Mouse (Mus musculus): ENCODE data around the gene Tcf12. TPM values are rescaled to one million over a fixed set of nuclear protein-coding genes. Genes with fewer than 3 reads are reported as not detected.

The Tcf12 gene
- polyA plus RNA-seq, 1 experiment from 2014 or later: 8.2 TPM

GRCm38 (mm10) chr9:71829137-71829536, 282.5 kb downstream of the Tcf12 start:
- no peak overlapping the region for H3K4me2 ChIP-seq (ENCODE audit: low read depth, low read length)
- no peaks in the 10 kb centered on the region for H3K27me3 ChIP-seq (ENCODE audit: control insufficient read depth, insufficient read depth, low read depth, low read length)
- peaks cover 2% of the 10 kb centered on the region; the same call in 1 of the 2 replicates for H3K4me1 ChIP-seq (ENCODE audit: control insufficient read depth, low read depth, low read length)
- no peak overlapping the region for H3K9ac ChIP-seq (ENCODE audit: low read depth, low read length)
- no peak overlapping the region for H3K4me3 ChIP-seq (ENCODE audit: low read depth, low read length)
- ATAC-seq (ENCODE audit: low read depth): no peak
- 47% methylated on average over 6 of the region's 6 CpGs for WGBS (ENCODE audit: insufficient replicate concordance)
- no peak overlapping the region for H3K27ac ChIP-seq (ENCODE audit: low read length)
- H3K9me3 ChIP-seq (replicated peaks; ENCODE audit: control insufficient read depth, low read length): no peaks in the 10 kb centered on the region
- no peaks in the 10 kb centered on the region for H3K36me3 ChIP-seq (ENCODE audit: control insufficient read depth, insufficient read depth)

DNA sequence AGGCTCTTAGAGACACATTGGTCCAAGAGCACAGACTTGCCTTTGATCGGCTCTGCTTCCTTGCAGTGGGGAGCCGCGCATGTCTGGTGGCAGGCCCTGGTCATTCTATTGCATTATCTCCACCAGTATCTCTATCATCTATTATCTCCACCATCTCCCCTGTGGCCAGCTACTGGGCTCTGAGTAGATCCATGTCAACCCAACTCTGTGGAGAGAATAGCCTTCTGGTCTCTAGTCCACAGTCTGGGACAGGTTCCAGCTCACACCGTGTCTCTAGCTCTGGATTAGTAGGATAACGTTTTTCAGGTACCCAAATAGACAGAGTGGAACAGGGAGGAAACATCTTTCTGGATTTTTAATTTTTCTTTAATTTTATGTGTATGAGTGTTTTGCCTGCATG, 284.3 kb downstream of the Tcf12 start:
- H3K9me3 ChIP-seq (replicated peaks; ENCODE audit: control insufficient read depth, low read length): no peaks in the 10 kb centered on the region
- peaks cover 2% of the 10 kb centered on the region; the same call in 1 of the 2 replicates for H3K4me1 ChIP-seq (ENCODE audit: control insufficient read depth, low read depth, low read length)
- H3K27me3 ChIP-seq (ENCODE audit: control insufficient read depth, insufficient read depth, low read depth, low read length): no peaks in the 10 kb centered on the region
- H3K9ac ChIP-seq (ENCODE audit: low read depth, low read length): no peak overlapping the region
- H3K4me2 ChIP-seq (ENCODE audit: low read depth, low read length): no peak overlapping the region
- no peak overlapping the region for H3K4me3 ChIP-seq (ENCODE audit: low read depth, low read length)
- H3K36me3 ChIP-seq (ENCODE audit: control insufficient read depth, insufficient read depth): no peaks in the 10 kb centered on the region
- no peak overlapping the region for H3K27ac ChIP-seq (ENCODE audit: low read length)
- 81% methylated on average over 5 of the region's 5 CpGs for WGBS (ENCODE audit: insufficient replicate concordance)
- no peak for ATAC-seq (ENCODE audit: low read depth)

GRCm38 (mm10) chr9:71826040-71826525, 285.6 kb downstream of the Tcf12 start:
- 63% methylated on average over 12 of the region's 12 CpGs for WGBS (ENCODE audit: insufficient replicate concordance)
- no peak overlapping the region for H3K27ac ChIP-seq (ENCODE audit: low read length)

GRCm38 (mm10) chr9:71822003-71822402, 289.7 kb downstream of the Tcf12 start:
- H3K4me3 ChIP-seq (ENCODE audit: low read depth, low read length): no peak overlapping the region
- ATAC-seq (ENCODE audit: low read depth): no peak
- H3K4me2 ChIP-seq (ENCODE audit: low read depth, low read length): no peak overlapping the region
- no peaks in the 10 kb centered on the region for H3K36me3 ChIP-seq (ENCODE audit: control insufficient read depth, insufficient read depth)
- no peak overlapping the region for H3K9ac ChIP-seq (ENCODE audit: low read depth, low read length)
- no peak overlapping the region for H3K27ac ChIP-seq (ENCODE audit: low read length)
- 43% methylated on average over 3 of the region's 3 CpGs for WGBS (ENCODE audit: insufficient replicate concordance)
- no peaks in the 10 kb centered on the region for H3K27me3 ChIP-seq (ENCODE audit: control insufficient read depth, insufficient read depth, low read depth, low read length)
- H3K9me3 ChIP-seq (replicated peaks; ENCODE audit: control insufficient read depth, low read length): no peaks in the 10 kb centered on the region
- H3K4me1 ChIP-seq (ENCODE audit: control insufficient read depth, low read depth, low read length): no peaks in the 10 kb centered on the region

More at GRCm38 (mm10) chr9:71826040-71826525, 285.6 kb downstream of the Tcf12 start:
- Histone ChIP-seq H3K36me3 (ENCODE audit: control insufficient read depth, insufficient read depth) (no peaks in the 10 kb centered on the region), H3K9ac (ENCODE audit: low read depth, low read length) (no peak overlapping the region), H3K27me3 (ENCODE audit: control insufficient read depth, insufficient read depth, low read depth, low read length) (no peaks in the 10 kb centered on the region), H3K4me1 (ENCODE audit: control insufficient read depth, low read depth, low read length) (no peaks in the 10 kb centered on the region), H3K4me2 (ENCODE audit: low read depth, low read length) (no peak overlapping the region), H3K9me3 (replicated peaks; ENCODE audit: control insufficient read depth, low read length) (no peaks in the 10 kb centered on the region), H3K4me3 (ENCODE audit: low read depth, low read length) (no peak overlapping the region)
- no peak for ATAC-seq (ENCODE audit: low read depth)

DNA sequence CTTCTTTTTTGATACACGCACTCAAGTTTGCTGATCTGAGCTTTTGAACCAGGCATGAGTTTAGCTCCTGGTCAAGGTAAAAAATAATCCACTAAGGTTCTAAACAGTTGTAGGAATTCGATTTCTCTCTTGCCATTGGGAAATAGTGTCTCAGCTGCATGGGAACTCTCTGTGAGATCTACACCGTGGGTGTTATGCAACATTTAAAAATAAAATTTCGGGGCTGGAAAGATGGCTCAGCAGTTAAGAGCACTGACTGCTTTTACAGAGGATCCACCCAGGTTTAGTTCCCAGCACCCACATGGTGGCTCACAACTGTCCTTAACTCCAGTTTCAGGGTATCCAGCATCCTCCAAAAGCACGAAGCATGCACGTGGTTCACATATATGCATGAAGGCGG, 293.2 kb downstream of the Tcf12 start:
- H3K27ac ChIP-seq (ENCODE audit: low read length): no peak overlapping the region
- H3K9me3 ChIP-seq (replicated peaks; ENCODE audit: control insufficient read depth, low read length): no peaks in the 10 kb centered on the region
- H3K27me3 ChIP-seq (ENCODE audit: control insufficient read depth, insufficient read depth, low read depth, low read length): no peaks in the 10 kb centered on the region
- H3K36me3 ChIP-seq (ENCODE audit: control insufficient read depth, insufficient read depth): no peaks in the 10 kb centered on the region
- no peak for ATAC-seq (ENCODE audit: low read depth)
- WGBS (ENCODE audit: insufficient replicate concordance): 64% methylated on average over 7 of the region's 7 CpGs
- H3K4me1 ChIP-seq (ENCODE audit: control insufficient read depth, low read depth, low read length): no peaks in the 10 kb centered on the region
- no peak overlapping the region for H3K9ac ChIP-seq (ENCODE audit: low read depth, low read length)
- H3K4me2 ChIP-seq (ENCODE audit: low read depth, low read length): no peak overlapping the region
- H3K4me3 ChIP-seq (ENCODE audit: low read depth, low read length): no peak overlapping the region

GRCm38 (mm10) chr9:71816121-71816520, 295.6 kb downstream of the Tcf12 start:
- Histone ChIP-seq H3K9ac (ENCODE audit: low read depth, low read length) (no peak overlapping the region), H3K27me3 (ENCODE audit: control insufficient read depth, insufficient read depth, low read depth, low read length) (no peaks in the 10 kb centered on the region), H3K36me3 (ENCODE audit: control insufficient read depth, insufficient read depth) (no peaks in the 10 kb centered on the region), H3K4me3 (ENCODE audit: low read depth, low read length) (no peak overlapping the region), H3K9me3 (replicated peaks; ENCODE audit: control insufficient read depth, low read length) (no peaks in the 10 kb centered on the region), H3K4me2 (ENCODE audit: low read depth, low read length) (no peak overlapping the region), H3K27ac (ENCODE audit: low read length) (no peak overlapping the region), H3K4me1 (ENCODE audit: control insufficient read depth, low read depth, low read length) (no peaks in the 10 kb centered on the region)
- 43% methylated on average over 3 of the region's 3 CpGs for WGBS (ENCODE audit: insufficient replicate concordance)
- ATAC-seq (ENCODE audit: low read depth): no peak

GRCm38 (mm10) chr9:71813565-71813964, 298.1 kb downstream of the Tcf12 start:
- no peak overlapping the region for H3K9ac ChIP-seq (ENCODE audit: low read depth, low read length)
- WGBS (ENCODE audit: insufficient replicate concordance): 64% methylated on average over 3 of the region's 3 CpGs
- H3K9me3 ChIP-seq (replicated peaks; ENCODE audit: control insufficient read depth, low read length): no peaks in the 10 kb centered on the region
- H3K4me1 ChIP-seq (ENCODE audit: control insufficient read depth, low read depth, low read length): no peaks in the 10 kb centered on the region
- H3K36me3 ChIP-seq (ENCODE audit: control insufficient read depth, insufficient read depth): no peaks in the 10 kb centered on the region
- no peaks in the 10 kb centered on the region for H3K27me3 ChIP-seq (ENCODE audit: control insufficient read depth, insufficient read depth, low read depth, low read length)
- H3K27ac ChIP-seq (ENCODE audit: low read length): no peak overlapping the region
- H3K4me3 ChIP-seq (ENCODE audit: low read depth, low read length): no peak overlapping the region
- no peak for ATAC-seq (ENCODE audit: low read depth)
- H3K4me2 ChIP-seq (ENCODE audit: low read depth, low read length): no peak overlapping the region

GRCm38 (mm10) chr9:71812914-71813313, 298.8 kb downstream of the Tcf12 start:
- H3K27me3 ChIP-seq (ENCODE audit: control insufficient read depth, insufficient read depth, low read depth, low read length): no peaks in the 10 kb centered on the region
- H3K27ac ChIP-seq (ENCODE audit: low read length): no peak overlapping the region
- 67% methylated on average over 4 of the region's 4 CpGs for WGBS (ENCODE audit: insufficient replicate concordance)
- H3K9me3 ChIP-seq (replicated peaks; ENCODE audit: control insufficient read depth, low read length): no peaks in the 10 kb centered on the region
- H3K4me3 ChIP-seq (ENCODE audit: low read depth, low read length): no peak overlapping the region
- no peaks in the 10 kb centered on the region for H3K36me3 ChIP-seq (ENCODE audit: control insufficient read depth, insufficient read depth)
- H3K9ac ChIP-seq (ENCODE audit: low read depth, low read length): no peak overlapping the region
- no peak for ATAC-seq (ENCODE audit: low read depth)
- H3K4me1 ChIP-seq (ENCODE audit: control insufficient read depth, low read depth, low read length): no peaks in the 10 kb centered on the region
- H3K4me2 ChIP-seq (ENCODE audit: low read depth, low read length): no peak overlapping the region

- no peak for ATAC-seq (ENCODE audit: low read depth)
- no peak overlapping the region for H3K4me2 ChIP-seq (ENCODE audit: low read depth, low read length)
- no peaks in the 10 kb centered on the region for H3K4me1 ChIP-seq (ENCODE audit: control insufficient read depth, low read depth, low read length)
- 33% methylated on average over 4 of the region's 4 CpGs for WGBS (ENCODE audit: insufficient replicate concordance)
- no peak overlapping the region for H3K27ac ChIP-seq (ENCODE audit: low read length)
- no peaks in the 10 kb centered on the region for H3K9me3 ChIP-seq (replicated peaks; ENCODE audit: control insufficient read depth, low read length)
- no peaks in the 10 kb centered on the region for H3K36me3 ChIP-seq (ENCODE audit: control insufficient read depth, insufficient read depth)
- H3K4me3 ChIP-seq (ENCODE audit: low read depth, low read length): no peak overlapping the region
- H3K9ac ChIP-seq (ENCODE audit: low read depth, low read length): no peak overlapping the region
- no peaks in the 10 kb centered on the region for H3K27me3 ChIP-seq (ENCODE audit: control insufficient read depth, insufficient read depth, low read depth, low read length)
Measured at GRCm38 (mm10) chr9:71812402-71812801, 299.3 kb downstream of the Tcf12 start.
